Mouse (Mus musculus) stomach, postnatal 0 days (tissue): ENCODE measurements around the gene Ppfibp1. TPM values are rescaled to one million over a fixed set of nuclear protein-coding genes. Genes with fewer than 3 reads are reported as not detected.

ENCODE experiments used
- ATAC-seq: fragments of 200-750 bp; cut with Nextera tagmentation; 2 replicates; pipeline ENCODE4 v1.8.0; 2017; ENCODE audit not compliant: low FRiP score, low TSS enrichment
- DNase-seq: peaks from one replicate; pipeline ENCODE4 v3.0.0-alpha.2; 2016; ENCODE audit warnings: low spot score
- H3K27ac ChIP-seq: fragments of 300-500 bp; sonication (generic); replicated peaks from 2 replicates; pipeline ENCODE4 v1.5.1; 2014; ENCODE audit warnings: mild to moderate bottlenecking, control low read depth
- H3K27me3 ChIP-seq: fragments of 300-500 bp; sonication (generic); 2 replicates; pipeline ENCODE4 v1.6.1; 2014; ENCODE audit warnings: low read length; ENCODE audit not compliant: control insufficient read depth, insufficient read depth
- H3K36me3 ChIP-seq: fragments of 300-500 bp; sonication (generic); 2 replicates; pipeline ENCODE4 v1.6.1; 2014; ENCODE audit warnings: low read length, mixed read lengths; ENCODE audit not compliant: control insufficient read depth, insufficient read depth
- H3K4me1 ChIP-seq: fragments of 300-500 bp; sonication (generic); replicated peaks from 2 replicates; pipeline ENCODE4 v1.6.1; 2014; ENCODE audit warnings: antibody characterized with exemption; ENCODE audit not compliant: control insufficient read depth, insufficient read depth
- H3K4me2 ChIP-seq: fragments of 300-500 bp; sonication (generic); replicated peaks from 2 replicates; pipeline ENCODE4 v1.6.1; 2014; ENCODE audit warnings: low read depth, mild to moderate bottlenecking, control low read depth, moderate library complexity
- H3K4me3 ChIP-seq: fragments of 300-500 bp; sonication (generic); 2 replicates; pipeline ENCODE4 v1.5.1; 2014; ENCODE audit warnings: low read depth, low read length, control low read depth
- H3K9ac ChIP-seq: fragments of 300-500 bp; sonication (generic); 2 replicates; pipeline ENCODE4 v1.6.1; 2014; ENCODE audit warnings: mild to moderate bottlenecking, low read length, control low read depth, mixed read lengths
- H3K9me3 ChIP-seq: fragments of 300-500 bp; sonication (generic); 2 replicates; pipeline ENCODE4 v1.6.1; 2016; ENCODE audit warnings: low read length; ENCODE audit not compliant: control insufficient read depth
- CTCF ChIP-seq: IDR thresholded peaks from 2 replicates; pipeline ENCODE4 v1.5.1; 2016; ENCODE audit warnings: antibody characterized with exemption, low read depth, mild to moderate bottlenecking, moderate library complexity
- EP300 ChIP-seq: optimal IDR thresholded peaks from 2 replicates; pipeline ENCODE3; 2016; ENCODE audit warnings: antibody characterized with exemption
- WGBS: fragments of 180-500 bp; shearing (Covaris S2); extraction: QIAGEN DNeasy Blood & Tissue Kit; methylation state at CpG from one replicate; pipeline ENCODE4 v1.1.7; 2014; 5-methylcytosine and 5-hydroxymethylcytosine counted together
- polyA plus RNA-seq: library from polyadenylated mRNA; unstranded; fragments of >200 nt; fragmentation: Nextera tagmentation; extraction: Ambion mirVana; gene quantifications from 2 replicates; pipeline ENCODE4 v1.2.1, GENCODE M21; 2015

Gene Ppfibp1
- polyA plus RNA-seq, 1 experiment from 2014 or later: 29.8 TPM

- 85% methylated on average over 3 of the region's 3 CpGs for WGBS
- Histone ChIP-seq H3K4me3 (no peak overlapping the region), H3K4me2 (no peak overlapping the region), H3K27me3 (no peaks in the 10 kb centered on the region), H3K9ac (no peak overlapping the region), H3K27ac (no peak overlapping the region), H3K4me1 (no peaks in the 10 kb centered on the region), H3K36me3 (no peaks in the 10 kb centered on the region), H3K9me3 (no peaks in the 10 kb centered on the region)
- TF ChIP-seq EP300 (no peak), CTCF (no peak)
- DNase-seq (no peak), ATAC-seq (no peak)
These were observed 4.1 kb upstream of the Ppfibp1 start for GRCm38 (mm10) chr6:146884171-146884570.

- Histone ChIP-seq H3K4me1 (no peaks in the 10 kb centered on the region), H3K27me3 (no peaks in the 10 kb centered on the region), H3K4me3 (no peak overlapping the region), H3K36me3 (no peaks in the 10 kb centered on the region), H3K4me2 (no peak overlapping the region), H3K27ac (no peak overlapping the region), H3K9ac (no peak overlapping the region), H3K9me3 (no peaks in the 10 kb centered on the region)
- ATAC-seq: no peak
- no peak for TF ChIP-seq EP300
- DNase-seq: no peak
- 39% methylated on average over 4 of the region's 4 CpGs for WGBS
These were observed 3.4 kb upstream of the Ppfibp1 start for GRCm38 (mm10) chr6:146884851-146885250.

- TF ChIP-seq EP300 (no peak), CTCF (no peak)
- ATAC-seq: peak; percentile 78
- peaks cover under 1% of the 10 kb centered on the region; the same call in 1 of the 2 replicates for H3K4me1 ChIP-seq
- H3K27me3 ChIP-seq: no peaks in the 10 kb centered on the region
- peak overlapping the region; percentile 93 for H3K9ac ChIP-seq
- H3K4me2 ChIP-seq: peak overlapping the region; percentile 83
- H3K4me3 ChIP-seq: peak overlapping the region; percentile 82
- H3K27ac ChIP-seq: peak overlapping the region; percentile 93
- WGBS: 9% methylated on average over 18 of the region's 26 CpGs
- DNase-seq: no peak
- no peaks in the 10 kb centered on the region for H3K36me3 ChIP-seq
- no peaks in the 10 kb centered on the region for H3K9me3 ChIP-seq
These were observed 588 bp downstream of the Ppfibp1 start for GRCm38 (mm10) chr6:146888660-146889490.

GRCm38 (mm10) chr6:146890215-146890614, 1.9 kb downstream of the Ppfibp1 start:
- Histone ChIP-seq H3K27me3 (no peaks in the 10 kb centered on the region), H3K9me3 (no peaks in the 10 kb centered on the region), H3K27ac (peak overlapping the region; percentile 59; the same call in 1 of the 2 replicates), H3K36me3 (no peaks in the 10 kb centered on the region), H3K4me2 (peak overlapping the region; percentile 35), H3K4me3 (no peak overlapping the region), H3K4me1 (peaks cover 2% of the 10 kb centered on the region; the same call in 1 of the 2 replicates), H3K9ac (no peak overlapping the region)
- DNase-seq (no peak), ATAC-seq (no peak)
- WGBS: 48% methylated on average over 2 of the region's 2 CpGs
- no peak for TF ChIP-seq EP300
- TF ChIP-seq CTCF: no peak

GRCm38 (mm10) chr6:146890633-146891032, 2.3 kb downstream of the Ppfibp1 start:
- no peaks in the 10 kb centered on the region for H3K36me3 ChIP-seq
- H3K9ac ChIP-seq: no peak overlapping the region
- H3K9me3 ChIP-seq: no peaks in the 10 kb centered on the region
- ATAC-seq (no peak), DNase-seq (no peak)
- peak overlapping the region; percentile 59; the same call in 1 of the 2 replicates for H3K27ac ChIP-seq
- H3K27me3 ChIP-seq: no peaks in the 10 kb centered on the region
- no peak for TF ChIP-seq CTCF
- no peak for TF ChIP-seq EP300
- H3K4me2 ChIP-seq: peak overlapping the region; percentile 35
- no peak overlapping the region for H3K4me3 ChIP-seq
- H3K4me1 ChIP-seq: peaks cover 2% of the 10 kb centered on the region; the same call in 1 of the 2 replicates

- Histone ChIP-seq H3K4me2 (no peak overlapping the region), H3K4me1 (peaks cover 2% of the 10 kb centered on the region; the same call in 1 of the 2 replicates), H3K4me3 (no peak overlapping the region), H3K9me3 (no peaks in the 10 kb centered on the region), H3K27me3 (no peaks in the 10 kb centered on the region), H3K36me3 (no peaks in the 10 kb centered on the region), H3K9ac (no peak overlapping the region), H3K27ac (no peak overlapping the region)
- ATAC-seq (no peak), DNase-seq (no peak)
- TF ChIP-seq CTCF (no peak), EP300 (no peak)
- 36% methylated on average over 2 of the region's 2 CpGs for WGBS
These were observed 5.6 kb downstream of the Ppfibp1 start for GRCm38 (mm10) chr6:146893890-146894289.
